Mouse (Mus musculus) adrenal gland, postnatal 36 days (tissue): ENCODE data around the gene Lexm. TPM values are rescaled to one million over a fixed set of nuclear protein-coding genes. Genes with fewer than 3 reads are reported as not detected.

Experiments
- DNase-seq, 2 experiments: peaks; one replicate each; pipeline ENCODE4 v3.0.0; 2021; ENCODE audit warnings: mixed read lengths in 1 of 2
- total RNA-seq, 2 experiments: library from RNA; stranded (reverse); gene quantifications; 2 replicates each; pipeline ENCODE4 v1.2.3; 2021

Gene Lexm
- total RNA-seq, 2 experiments from 2014 or later: not detected

DNA sequence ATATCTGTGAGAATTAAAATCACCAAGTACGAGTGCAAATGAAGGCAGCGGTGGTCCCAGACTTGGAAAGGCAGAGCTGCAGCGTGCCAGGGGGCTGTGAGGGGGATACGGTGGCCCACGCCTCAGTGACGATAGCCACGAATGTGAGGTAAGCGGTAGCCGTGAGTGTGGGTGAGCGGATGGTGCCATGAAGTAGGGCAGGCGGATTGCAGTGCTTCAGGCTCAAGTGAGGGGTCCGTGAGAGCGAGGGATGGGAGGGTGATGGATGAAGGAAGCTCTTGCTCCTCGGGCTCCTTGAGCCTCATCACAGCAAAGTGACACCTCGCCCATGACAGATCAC lies 35.2 kb downstream of the Lexm start:
- DNase-seq: no peak

DNA sequence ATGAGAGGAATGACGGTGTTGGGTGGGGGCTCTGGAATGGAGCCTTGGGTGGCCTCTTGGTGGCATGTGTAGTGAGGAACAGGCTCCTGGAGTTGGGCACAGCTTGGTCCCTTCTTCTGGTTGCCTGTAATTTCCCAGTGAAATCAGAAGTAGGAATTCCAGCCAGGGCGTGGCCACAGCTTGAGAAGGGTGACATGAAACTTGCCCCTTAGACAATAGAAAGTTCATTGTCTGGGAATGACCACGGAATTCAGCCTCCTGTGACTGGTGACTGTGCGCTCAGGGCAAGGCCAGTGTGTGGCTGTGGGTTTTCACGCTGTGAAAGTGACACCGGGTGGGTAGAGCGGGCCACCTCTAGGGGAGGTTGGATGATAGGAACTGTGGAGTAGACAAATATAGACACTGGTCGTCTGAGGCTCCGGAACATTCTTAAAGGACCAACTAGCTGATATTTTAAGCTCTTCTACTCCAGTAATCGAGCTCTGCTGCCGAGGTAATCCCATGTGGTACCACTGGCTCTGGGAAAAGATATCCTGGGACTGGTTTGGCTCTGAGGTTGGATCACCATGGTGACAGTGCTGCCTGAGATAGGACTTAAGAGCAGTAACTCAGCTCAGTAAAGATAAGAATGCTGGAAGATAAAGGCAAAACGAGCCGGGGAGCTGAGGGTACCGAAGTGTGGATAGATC lies 35.7 kb downstream of the Lexm start:
- no peak for DNase-seq

DNA sequence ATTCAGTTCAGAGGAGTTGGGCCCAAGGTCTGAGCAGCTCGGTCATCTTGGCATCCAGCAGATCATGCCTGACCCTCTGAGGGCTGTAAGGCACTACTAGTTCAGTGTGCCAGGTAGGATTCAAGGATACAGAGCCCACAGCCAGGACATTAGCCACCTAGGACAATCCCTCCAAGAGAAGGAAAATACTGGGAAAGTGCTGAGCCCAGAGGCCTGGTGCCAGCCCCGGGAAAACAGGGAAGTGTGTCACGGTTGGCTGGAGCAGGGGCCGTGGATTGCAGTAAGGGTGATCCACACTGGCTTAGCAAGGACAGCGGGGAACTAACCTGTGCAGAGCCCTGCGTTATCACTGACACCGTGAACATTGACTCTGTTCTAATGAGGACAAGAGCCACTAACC lies 39.5 kb downstream of the Lexm start:
- DNase-seq: no peak

DNA sequence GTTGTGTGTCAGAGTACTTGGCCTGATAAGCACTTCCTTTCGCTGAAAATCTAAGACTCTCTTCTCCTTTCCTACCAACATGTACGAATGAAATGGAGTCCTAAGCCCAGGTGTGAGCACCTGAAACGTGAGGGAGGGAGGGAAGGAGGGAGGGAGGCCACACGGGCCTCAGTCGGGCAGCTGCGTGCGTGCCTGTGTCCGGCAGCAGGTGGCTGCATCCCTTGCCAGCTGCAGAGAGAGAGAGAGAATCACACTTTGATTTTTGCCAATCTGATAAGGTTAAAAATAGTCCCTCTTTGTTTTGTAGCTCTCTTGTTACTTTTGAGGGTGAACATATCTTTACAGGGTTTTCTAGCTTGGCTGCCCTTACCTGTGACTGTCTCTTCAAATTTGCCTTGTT lies 42.0 kb downstream of the Lexm start:
- DNase-seq: no peak

DNA sequence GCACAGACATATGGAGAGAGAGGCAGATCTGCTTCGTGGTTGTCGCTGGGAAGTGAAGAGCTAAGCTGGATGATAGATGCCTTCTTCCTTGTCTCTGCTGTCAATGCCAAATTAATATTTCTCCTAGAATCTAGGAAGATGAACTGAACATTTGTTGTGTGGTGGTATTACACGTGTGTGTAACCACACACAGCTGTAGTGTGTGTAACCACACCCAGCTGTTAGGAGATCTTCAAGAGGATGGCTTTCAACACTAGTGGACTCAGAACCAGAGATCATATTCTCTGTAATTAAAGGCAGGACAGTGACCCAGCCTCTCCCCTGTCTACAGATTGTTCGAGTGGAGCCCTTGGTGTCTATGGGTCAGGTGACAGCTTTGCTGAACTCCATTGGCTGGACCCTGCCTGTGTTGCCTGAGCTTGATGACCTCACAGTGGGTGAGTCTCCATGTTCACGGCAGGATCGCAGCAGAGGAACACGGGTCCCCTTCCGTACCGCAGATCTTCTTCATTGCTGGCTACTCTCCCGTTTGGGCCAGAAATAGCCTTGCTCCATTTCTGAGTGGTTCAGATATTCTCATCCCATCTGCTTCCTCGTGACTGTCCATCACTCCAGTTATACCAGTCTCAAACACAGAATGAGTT lies 45.8 kb downstream of the Lexm start:
- no peak for DNase-seq

DNA sequence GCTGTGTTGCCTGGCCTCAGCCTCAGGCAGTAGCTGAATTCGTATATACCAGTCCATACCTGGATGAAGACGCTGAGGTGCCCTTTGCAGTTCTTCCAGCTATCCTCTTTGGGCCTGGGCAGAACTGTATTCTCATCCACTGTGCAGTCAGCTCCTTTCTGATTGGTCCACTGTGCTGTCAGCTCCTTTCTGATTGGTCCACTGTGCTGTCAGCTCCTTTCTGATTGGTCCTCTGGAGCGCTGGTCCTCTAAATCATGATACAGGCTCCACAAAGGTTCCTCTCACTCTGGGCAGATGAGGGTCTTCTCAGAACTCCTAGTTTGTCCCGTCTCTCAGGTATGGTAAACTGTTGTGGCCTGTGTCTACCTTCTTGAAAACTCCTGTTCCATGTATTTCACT lies 47.4 kb downstream of the Lexm start:
- no peak for DNase-seq

DNA sequence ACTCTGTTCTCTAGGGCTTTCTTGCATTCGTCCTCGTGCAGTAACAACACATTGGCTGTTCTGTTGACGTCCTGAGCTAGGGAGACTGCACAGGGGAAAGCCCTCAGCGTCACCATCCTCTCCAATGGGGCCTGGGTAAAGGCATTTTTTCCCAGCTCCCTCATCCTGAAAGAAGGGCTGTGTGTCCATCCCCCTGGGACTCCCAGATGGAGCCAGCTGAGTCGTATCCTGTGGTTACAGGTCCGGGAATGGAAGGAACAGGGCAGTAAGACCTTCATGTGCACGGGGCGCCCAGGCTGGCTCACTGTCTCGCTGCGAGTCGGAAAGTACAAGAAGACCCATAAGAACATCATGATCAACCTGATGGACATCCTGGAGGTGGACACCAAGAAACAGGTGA lies 52.9 kb downstream of the Lexm start:
- DNase-seq: no peak

DNA sequence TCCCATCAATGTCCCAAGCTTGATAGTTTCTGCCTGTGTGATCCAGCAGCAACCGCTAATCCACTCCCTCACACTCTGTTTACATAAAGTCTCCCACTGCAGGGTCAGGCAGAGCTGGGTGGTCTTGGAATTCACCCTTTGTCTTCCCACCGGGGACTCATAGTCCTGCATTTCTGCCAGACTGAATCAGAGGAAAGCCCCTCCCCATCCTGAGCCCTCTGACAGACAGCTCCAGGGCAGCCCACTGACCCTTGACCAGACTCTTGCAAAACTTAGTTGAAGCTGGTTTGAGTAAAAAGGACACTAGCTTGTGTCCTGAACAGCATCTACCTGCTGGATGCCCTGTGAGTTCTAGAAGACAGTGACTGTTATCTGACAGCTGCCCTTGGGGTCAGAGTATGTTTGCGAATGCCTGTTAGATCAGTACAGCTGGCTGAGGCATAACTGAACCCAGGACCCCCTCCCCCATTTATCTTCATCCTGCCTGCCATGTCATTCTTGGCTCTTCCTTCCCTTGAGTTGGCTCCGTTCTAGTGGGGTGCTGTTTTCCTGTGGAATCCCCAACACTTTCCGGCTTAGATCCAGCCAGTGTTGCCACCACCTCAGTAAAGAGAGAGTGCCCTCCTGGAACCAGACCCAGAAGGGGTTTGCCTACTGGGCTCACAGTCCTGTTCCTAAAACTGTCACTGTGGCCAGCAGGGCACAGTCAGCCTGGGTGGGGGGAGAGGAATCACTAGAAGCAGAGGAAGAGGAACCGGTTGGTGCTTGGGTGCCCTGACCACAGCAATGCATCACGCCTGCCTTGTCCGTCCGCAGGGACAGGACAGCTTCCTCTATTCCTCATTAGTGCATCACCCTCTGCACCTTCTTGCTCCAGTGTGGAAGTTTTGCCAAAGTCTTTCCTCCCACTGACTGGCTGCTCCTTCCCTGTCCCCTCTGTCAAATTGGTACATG lies 53.9 kb downstream of the Lexm start:
- no peak for DNase-seq

DNA sequence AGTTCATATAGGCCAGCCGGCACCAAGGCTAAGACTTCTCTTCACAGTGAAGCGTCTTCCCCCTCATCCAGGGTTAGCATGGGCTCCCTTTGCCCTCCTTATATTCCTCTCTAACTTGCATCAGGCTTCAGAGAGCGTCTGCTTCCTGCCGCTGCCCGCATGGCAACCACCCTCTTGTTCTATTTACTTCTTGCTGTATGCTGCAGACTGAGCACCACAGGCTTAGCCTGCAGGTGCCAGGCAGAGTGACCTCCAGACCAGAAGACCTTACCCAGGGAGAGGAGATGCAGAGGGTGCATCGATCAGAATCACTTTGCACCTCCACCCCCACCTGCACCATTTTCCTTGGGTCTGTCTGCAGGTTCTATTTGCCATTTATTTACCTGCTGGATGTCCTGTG lies 55.0 kb downstream of the Lexm start:
- no peak for DNase-seq

DNA sequence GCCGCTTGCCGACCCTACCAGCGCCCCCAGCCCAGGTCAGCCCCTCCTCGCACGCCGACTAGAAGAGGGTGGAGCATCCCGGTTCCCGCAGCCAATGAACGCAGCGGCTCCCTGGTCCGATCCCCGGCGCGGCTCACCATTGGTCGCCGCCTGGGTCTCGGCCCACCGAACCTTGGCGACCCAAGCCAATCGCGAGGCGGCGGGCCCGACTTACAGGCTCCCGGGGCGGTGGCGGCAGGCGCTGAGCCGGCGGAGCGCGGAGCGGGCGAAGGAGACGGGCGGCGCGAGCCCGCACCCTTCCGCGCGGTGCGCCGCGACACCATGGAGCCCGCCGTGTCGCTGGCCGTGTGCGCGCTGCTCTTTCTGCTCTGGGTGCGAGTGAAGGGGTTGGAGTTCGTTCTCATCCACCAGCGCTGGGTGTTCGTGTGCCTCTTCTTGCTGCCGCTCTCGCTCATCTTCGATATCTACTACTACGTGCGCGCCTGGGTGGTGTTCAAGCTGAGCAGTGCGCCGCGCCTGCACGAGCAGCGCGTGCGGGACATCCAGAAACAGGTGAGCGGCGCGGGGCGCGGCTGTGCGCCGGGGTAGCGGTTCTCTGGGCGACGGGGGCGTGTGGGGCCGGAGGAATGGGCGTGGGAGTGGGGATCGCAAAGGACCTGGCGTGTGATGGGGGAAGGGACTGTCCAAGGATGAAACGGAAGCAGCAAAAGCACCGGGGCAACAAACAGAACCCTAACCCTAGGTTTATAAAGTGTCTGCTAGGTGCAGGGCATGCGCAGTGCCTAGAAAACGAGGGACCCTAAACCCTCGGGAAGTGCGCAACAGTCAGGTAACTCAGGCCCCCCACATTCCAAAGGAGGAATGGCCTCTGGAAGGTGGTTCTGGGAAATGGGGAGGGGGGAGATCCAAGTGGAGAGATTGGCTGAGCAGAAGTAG lies 55.9 kb downstream of the Lexm start, which contains the start of gene Dhcr24:
Dhcr24 (plus strand) TSS at position 193 of the 936 bp plus-strand sequence.
- DNase-seq: peak; percentile 98

DNA sequence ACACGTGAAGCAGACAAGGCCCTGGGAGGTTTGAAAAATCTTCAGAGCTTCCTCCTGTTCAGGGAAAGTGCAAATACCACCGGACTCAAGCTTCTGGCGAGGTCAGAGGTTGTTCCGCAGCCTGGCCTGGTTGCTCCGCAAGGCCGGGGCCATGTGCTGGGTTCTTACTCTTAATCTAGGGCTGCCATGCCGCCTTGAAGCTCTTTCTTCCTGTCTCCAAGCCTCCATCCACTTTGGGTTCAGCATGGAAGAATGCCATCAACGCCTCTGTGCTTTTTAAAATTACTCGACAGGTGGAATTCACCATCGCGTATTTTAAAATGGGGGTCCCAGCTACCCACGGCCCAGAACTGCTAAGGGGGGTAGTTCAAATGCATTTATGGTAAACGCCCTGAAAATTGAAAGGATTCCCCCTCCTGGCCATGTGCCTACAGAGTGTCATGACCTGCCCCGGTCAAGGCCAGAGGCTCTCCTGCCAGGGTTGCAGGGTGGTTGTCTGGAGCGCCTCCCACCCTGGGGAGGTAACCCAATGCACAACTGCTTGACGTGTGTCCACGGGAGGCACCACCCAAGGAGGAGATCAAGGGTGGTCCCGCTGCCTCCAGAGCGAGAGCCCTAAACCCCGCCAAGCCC lies 56.7 kb downstream of the Lexm start:
- peak in 1 of 2 experiments; percentile 24 for DNase-seq

DNA sequence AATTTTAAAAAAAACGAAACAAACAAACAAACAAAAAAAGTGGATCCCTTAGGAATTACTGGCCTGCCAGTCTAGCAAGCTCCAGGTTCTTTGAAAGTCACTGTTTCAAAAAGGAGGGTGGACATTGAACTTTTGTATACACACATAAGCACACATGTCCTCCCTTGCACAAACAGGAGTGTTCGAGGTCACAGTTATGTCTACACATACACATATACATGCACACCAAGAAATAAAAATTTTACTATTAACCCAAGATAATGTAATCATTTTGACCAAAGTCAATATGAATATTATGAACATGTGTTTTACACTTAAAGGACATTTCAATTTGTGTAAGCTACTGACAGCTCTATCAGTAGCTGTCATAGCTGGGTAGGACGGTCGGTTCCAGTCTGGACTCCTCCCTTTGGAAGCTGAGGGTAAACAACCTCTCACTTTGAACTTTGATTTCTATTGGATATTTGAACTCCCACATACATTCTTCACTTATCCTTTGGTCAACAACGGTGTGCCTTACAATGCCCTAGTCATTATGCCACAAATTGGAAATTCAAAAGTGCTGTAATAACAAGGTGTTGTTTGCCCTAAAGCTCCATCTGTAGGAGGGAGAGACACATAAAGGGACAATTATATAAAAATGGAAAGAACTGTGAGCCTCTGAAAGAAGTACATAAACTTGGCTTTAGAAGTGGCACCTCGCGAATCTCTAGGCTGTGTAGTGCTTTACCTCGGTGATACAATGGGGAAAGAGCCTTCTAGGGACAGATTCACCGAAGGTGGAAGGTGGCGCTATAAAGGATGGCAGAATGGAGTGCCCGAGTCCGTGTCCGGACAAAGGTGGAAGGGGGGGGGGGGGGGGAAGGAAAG lies 57.5 kb downstream of the Lexm start:
- DNase-seq: no peak

DNA sequence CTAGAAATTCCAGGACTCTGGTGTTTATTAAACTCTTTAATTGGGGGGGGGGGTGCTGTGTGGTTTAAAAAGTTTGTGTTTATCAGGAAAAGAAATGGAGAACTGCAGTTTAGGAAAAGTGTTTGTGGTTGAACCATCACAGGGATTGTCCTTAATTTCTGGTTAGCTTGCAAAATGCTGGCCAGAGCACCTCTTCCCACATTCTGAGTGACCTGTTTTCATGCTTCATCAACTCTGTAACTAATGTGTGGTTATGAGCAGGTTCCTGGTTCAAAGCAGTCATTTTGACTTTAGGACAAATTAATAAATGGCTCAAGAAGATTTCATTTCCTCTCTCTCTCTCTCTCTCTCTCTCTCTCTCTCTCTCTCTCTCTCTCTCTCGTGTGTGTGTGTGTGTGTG lies 59.1 kb downstream of the Lexm start:
- DNase-seq: no peak

DNA sequence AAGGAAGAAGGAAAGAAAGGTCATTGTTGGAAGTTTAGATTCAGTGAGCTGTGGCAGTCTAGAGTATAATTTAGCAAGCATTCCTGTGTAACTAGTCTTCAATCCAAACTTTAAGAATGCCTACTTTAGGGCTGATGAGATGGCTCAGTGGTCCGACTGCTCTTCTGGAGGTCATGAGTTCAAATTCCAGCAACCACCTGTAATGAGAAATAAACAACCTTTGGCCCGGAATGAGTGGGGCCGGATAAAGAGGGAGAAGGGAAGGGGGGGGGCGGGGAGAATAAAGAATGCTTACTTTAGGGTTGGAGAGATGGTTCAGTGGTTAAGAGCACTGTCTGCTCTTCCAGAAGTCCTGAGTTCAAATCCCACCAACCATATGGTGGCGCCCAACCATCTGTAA lies 59.8 kb downstream of the Lexm start:
- no peak for DNase-seq

DNA sequence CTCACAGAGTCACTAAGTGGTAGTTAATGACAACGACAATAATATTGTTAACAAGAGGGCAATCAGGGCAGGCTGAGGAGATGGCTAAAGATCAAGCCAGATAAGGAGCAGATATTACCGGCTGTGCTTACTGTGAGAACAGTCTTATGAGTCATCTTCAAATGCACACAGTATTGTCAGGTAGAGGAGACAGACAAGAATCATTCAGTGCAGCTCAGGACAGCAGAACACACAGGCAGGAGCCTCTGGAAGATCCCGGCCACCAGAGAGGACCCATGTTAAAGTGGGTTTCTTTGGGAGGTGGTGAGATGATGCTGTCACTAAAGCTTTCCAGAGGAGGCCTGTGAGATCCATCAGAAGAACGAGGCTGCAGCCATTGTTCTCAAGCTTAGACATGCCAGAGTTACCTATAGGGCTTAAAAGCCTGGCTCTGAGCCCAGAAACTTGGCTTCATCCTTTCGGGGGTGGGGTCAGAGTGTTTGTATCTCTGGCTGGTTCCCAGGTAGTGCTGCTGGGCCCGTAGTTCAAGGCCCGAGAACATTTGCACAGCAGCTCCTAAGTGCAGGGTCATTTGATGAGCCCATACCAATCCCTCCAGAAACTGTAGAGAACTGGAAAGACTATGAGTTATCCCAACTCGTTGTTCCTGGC lies 66.4 kb downstream of the Lexm start:
- DNase-seq: no peak

DNA sequence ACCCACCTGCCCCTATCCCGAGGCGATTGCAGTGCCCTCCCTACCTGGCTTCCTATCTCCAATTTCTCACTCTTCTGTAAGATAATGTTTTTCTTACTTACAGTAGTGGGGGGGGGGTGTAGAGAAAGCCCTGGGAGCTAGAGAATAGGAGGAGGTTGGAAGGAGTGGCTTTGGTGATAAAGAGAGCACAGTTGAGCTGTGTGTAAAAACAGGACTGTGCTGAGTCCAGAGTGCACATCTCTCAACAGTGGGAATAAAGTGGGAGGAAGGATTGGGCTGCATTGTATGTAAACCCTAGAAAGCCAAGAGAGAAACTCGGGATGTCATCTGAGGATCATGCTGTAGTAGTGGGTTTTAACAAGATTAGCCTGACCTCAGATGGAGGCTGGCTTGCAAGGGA lies 68.9 kb downstream of the Lexm start:
- DNase-seq: no peak

DNA sequence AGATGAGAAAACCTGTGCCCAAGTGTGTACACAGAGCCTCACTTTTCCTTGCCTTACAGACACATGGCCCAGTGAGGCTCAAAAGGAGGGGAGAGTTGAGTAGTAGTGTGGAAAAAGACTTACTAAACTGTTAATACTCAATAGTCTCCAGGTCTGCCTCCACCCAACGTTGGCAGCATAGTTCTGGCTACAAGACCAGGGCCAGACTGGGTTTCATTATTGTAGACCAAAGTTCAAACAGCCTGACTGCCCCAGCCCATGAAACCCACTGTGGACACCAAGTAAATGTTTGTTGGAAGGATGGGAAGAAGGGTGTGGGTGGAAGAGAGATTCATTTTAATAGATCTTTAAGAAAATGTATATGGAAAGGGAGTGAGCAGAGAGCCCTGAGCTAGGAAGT lies 70.1 kb downstream of the Lexm start:
- DNase-seq: no peak

DNA sequence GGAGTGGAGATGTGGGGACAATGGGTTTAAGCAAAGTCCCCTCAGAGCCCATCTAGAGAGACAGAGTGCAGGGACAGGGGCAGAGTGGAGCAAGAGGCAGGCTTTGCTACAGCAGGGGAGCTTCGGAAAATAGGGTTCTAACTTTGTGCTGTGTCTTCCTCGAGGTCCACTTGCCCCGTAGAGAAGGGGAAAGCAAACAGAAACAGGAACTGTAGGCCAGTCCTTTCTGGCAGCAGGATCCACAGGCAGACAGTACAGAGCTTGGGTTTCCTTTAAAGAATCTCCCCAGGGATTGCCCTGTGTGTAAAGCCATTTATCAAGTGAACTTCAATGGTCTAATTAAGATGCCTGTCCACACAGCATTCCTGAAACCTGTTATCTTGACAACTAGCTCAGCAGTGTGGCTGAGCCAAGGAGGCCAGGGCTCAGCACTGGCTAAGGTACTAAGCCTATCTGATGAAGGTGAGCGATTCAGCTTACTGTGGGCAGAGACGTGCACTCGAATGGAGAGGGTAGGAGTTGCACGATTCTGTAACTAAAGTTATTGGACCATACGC lies 71.1 kb downstream of the Lexm start:
- DNase-seq: no peak

DNA sequence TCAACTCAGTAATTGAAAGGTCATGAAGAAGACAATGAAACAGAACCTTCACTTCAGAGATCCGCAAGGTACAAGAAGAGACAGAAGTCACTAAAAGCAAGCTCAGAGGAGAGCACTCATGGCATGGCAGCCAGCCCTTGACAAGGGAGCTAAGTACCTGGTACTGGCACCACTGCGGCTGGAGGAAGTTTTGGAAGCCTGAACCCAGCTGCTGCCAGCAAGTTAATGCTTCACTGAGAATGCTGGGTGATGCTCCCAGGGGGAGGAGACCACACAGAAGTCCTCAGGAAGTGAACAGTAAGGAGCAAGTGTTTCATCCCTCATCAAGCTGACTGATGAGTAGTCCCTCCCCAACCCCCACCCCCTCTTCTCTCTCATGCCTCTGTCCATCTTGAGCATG lies 74.8 kb downstream of the Lexm start:
- DNase-seq: no peak

DNA sequence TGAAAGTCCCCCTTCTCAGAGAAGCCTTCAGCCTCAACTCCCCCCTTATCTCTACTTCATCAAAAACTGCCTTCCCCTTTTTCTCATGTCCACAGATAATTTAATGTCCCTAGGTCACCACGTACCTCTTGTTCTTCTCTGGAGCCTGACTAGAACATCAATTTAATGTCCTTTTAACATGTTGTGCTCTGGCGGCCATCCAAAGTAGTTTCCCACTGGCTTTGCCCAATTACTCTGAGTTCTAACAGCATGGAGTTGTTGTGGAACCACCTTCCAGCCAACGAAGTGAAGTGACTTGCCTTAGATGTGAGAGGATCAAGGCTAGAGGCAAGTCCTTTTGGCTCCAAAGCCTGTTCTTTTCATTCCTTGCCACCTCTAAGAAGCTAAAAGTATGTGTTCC lies 75.5 kb downstream of the Lexm start:
- peak in 1 of 2 experiments; percentile 44 for DNase-seq
